Mouse (Mus musculus): Measurements from ENCODE around the gene Znrf2. TPM values are rescaled to one million over a fixed set of nuclear protein-coding genes. Genes with fewer than 3 reads are reported as not detected.

Znrf2 gene
- polyA plus RNA-seq, 1 experiment = 3.1 TPM

GRCm38 (mm10) chr6:54809531-54810313 lies 7.0 kb upstream of the Znrf2 start:
- TF ChIP-seq CTCF (IDR thresholded peaks at IDR 0.05; ENCODE audit: control insufficient read depth, insufficient read depth, insufficient read length) (no peak), MAX (IDR thresholded peaks at IDR 0.05) (no peak), FOSL1 (IDR thresholded peaks at IDR 0.05; ENCODE audit: insufficient read depth, low read length, poor library complexity, severe bottlenecking) (no peak), CEBPB (IDR thresholded peaks at IDR 0.05; ENCODE audit: low read depth) (no peak), MYOG (IDR thresholded peaks at IDR 0.05; ENCODE audit: control insufficient read depth, extremely low read depth, insufficient read length) (no peak), MYOD1 (IDR thresholded peaks at IDR 0.05; ENCODE audit: control insufficient read depth, insufficient read length, low read depth) (no peak), USF1 (IDR thresholded peaks at IDR 0.05; ENCODE audit: low read depth) (no peak)
- Histone ChIP-seq H3K79me3 (ENCODE audit: low read depth) (no peaks in the 10 kb centered on the region), H3ac (ENCODE audit: control insufficient read depth, insufficient read length, low read depth) (no peak overlapping the region), H3K36me3 (ENCODE audit: control insufficient read depth, insufficient read depth) (no peaks in the 10 kb centered on the region), H3K4me3 (ENCODE audit: insufficient read depth, poor library complexity, severe bottlenecking) (no peak overlapping the region), H3K79me2 (ENCODE audit: control insufficient read depth, insufficient read depth) (no peaks in the 10 kb centered on the region), H3K27me3 (ENCODE audit: control insufficient read depth, insufficient read depth, insufficient read length) (no peaks in the 10 kb centered on the region)

GRCm38 (mm10) chr6:54810314-54810646 lies 6.4 kb upstream of the Znrf2 start:
- H3K4me3 ChIP-seq (ENCODE audit: insufficient read depth, poor library complexity, severe bottlenecking) = no peak overlapping the region
- no peaks in the 10 kb centered on the region for H3K27me3 ChIP-seq (ENCODE audit: control insufficient read depth, insufficient read depth, insufficient read length)
- H3ac ChIP-seq (ENCODE audit: control insufficient read depth, insufficient read length, low read depth) = no peak overlapping the region
- H3K79me2 ChIP-seq (ENCODE audit: control insufficient read depth, insufficient read depth) = no peaks in the 10 kb centered on the region
- TF ChIP-seq CTCF (IDR thresholded peaks at IDR 0.05; ENCODE audit: control insufficient read depth, insufficient read depth, insufficient read length) (no peak), MAX (IDR thresholded peaks at IDR 0.05) (no peak), CEBPB (IDR thresholded peaks at IDR 0.05; ENCODE audit: low read depth) (no peak), MYOD1 (IDR thresholded peaks at IDR 0.05; ENCODE audit: control insufficient read depth, insufficient read length, low read depth) (no peak), USF1 (IDR thresholded peaks at IDR 0.05; ENCODE audit: low read depth) (no peak), FOSL1 (IDR thresholded peaks at IDR 0.05; ENCODE audit: insufficient read depth, low read length, poor library complexity, severe bottlenecking) (no peak), MYOG (IDR thresholded peaks at IDR 0.05; ENCODE audit: control insufficient read depth, extremely low read depth, insufficient read length) (no peak)
- H3K79me3 ChIP-seq (ENCODE audit: low read depth) = no peaks in the 10 kb centered on the region
- no peaks in the 10 kb centered on the region for H3K36me3 ChIP-seq (ENCODE audit: control insufficient read depth, insufficient read depth)

GRCm38 (mm10) chr6:54811546-54812250 lies 5.0 kb upstream of the Znrf2 start:
- no peaks in the 10 kb centered on the region for H3K36me3 ChIP-seq (ENCODE audit: control insufficient read depth, insufficient read depth)
- H3K79me2 ChIP-seq (ENCODE audit: control insufficient read depth, insufficient read depth) = no peaks in the 10 kb centered on the region
- H3K79me3 ChIP-seq (ENCODE audit: low read depth) = no peaks in the 10 kb centered on the region
- no peak overlapping the region for H3K4me3 ChIP-seq (ENCODE audit: insufficient read depth, poor library complexity, severe bottlenecking)
- H3K27me3 ChIP-seq (ENCODE audit: control insufficient read depth, insufficient read depth, insufficient read length) = no peaks in the 10 kb centered on the region
- no peak overlapping the region for H3ac ChIP-seq (ENCODE audit: control insufficient read depth, insufficient read length, low read depth)
- TF ChIP-seq FOSL1 (IDR thresholded peaks at IDR 0.05; ENCODE audit: insufficient read depth, low read length, poor library complexity, severe bottlenecking) (no peak), MYOG (IDR thresholded peaks at IDR 0.05; ENCODE audit: control insufficient read depth, extremely low read depth, insufficient read length) (no peak), CEBPB (IDR thresholded peaks at IDR 0.05; ENCODE audit: low read depth) (no peak), MAX (IDR thresholded peaks at IDR 0.05) (no peak), USF1 (IDR thresholded peaks at IDR 0.05; ENCODE audit: low read depth) (no peak)

GRCm38 (mm10) chr6:54812276-54812675 lies 4.4 kb upstream of the Znrf2 start:
- no peak overlapping the region for H3K4me3 ChIP-seq (ENCODE audit: insufficient read depth, poor library complexity, severe bottlenecking)

GRCm38 (mm10) chr6:54815428-54816130 lies 1.1 kb upstream of the Znrf2 start:
- peaks cover 21% of the 10 kb centered on the region for H3K79me3 ChIP-seq (ENCODE audit: low read depth)
- no peak overlapping the region for H3K4me3 ChIP-seq (ENCODE audit: insufficient read depth, poor library complexity, severe bottlenecking)
- H3K36me3 ChIP-seq (ENCODE audit: control insufficient read depth, insufficient read depth) = no peaks in the 10 kb centered on the region
- H3K79me2 ChIP-seq (ENCODE audit: control insufficient read depth, insufficient read depth) = peaks cover 32% of the 10 kb centered on the region
- no peak for TF ChIP-seq FOSL1 (IDR thresholded peaks at IDR 0.05; ENCODE audit: insufficient read depth, low read length, poor library complexity, severe bottlenecking)
- TF ChIP-seq USF1 (IDR thresholded peaks at IDR 0.05; ENCODE audit: low read depth) = no peak
- TF ChIP-seq CEBPB (IDR thresholded peaks at IDR 0.05; ENCODE audit: low read depth) = no peak
- TF ChIP-seq MYOD1 (IDR thresholded peaks at IDR 0.05; ENCODE audit: control insufficient read depth, insufficient read length, low read depth) = no peak
- no peak for TF ChIP-seq MAX (IDR thresholded peaks at IDR 0.05)
- TF ChIP-seq CTCF (IDR thresholded peaks at IDR 0.05; ENCODE audit: control insufficient read depth, insufficient read depth, insufficient read length) = no peak
- no peak for TF ChIP-seq MYOG (IDR thresholded peaks at IDR 0.05; ENCODE audit: control insufficient read depth, extremely low read depth, insufficient read length)
- H3ac ChIP-seq (ENCODE audit: control insufficient read depth, insufficient read length, low read depth) = no peak overlapping the region
- H3K27me3 ChIP-seq (ENCODE audit: control insufficient read depth, insufficient read depth, insufficient read length) = no peaks in the 10 kb centered on the region

More at GRCm38 (mm10) chr6:54812276-54812675, 4.4 kb upstream of the Znrf2 start:
- Histone ChIP-seq H3ac (ENCODE audit: control insufficient read depth, insufficient read length, low read depth) (no peak overlapping the region), H3K79me3 (ENCODE audit: low read depth) (no peaks in the 10 kb centered on the region), H3K36me3 (ENCODE audit: control insufficient read depth, insufficient read depth) (no peaks in the 10 kb centered on the region), H3K27me3 (ENCODE audit: control insufficient read depth, insufficient read depth, insufficient read length) (no peaks in the 10 kb centered on the region), H3K79me2 (ENCODE audit: control insufficient read depth, insufficient read depth) (no peaks in the 10 kb centered on the region)
- TF ChIP-seq MYOG (IDR thresholded peaks at IDR 0.05; ENCODE audit: control insufficient read depth, extremely low read depth, insufficient read length) (no peak), CTCF (IDR thresholded peaks at IDR 0.05; ENCODE audit: control insufficient read depth, insufficient read depth, insufficient read length) (no peak), MYOD1 (IDR thresholded peaks at IDR 0.05; ENCODE audit: control insufficient read depth, insufficient read length, low read depth) (no peak), USF1 (IDR thresholded peaks at IDR 0.05; ENCODE audit: low read depth) (no peak), FOSL1 (IDR thresholded peaks at IDR 0.05; ENCODE audit: insufficient read depth, low read length, poor library complexity, severe bottlenecking) (no peak), CEBPB (IDR thresholded peaks at IDR 0.05; ENCODE audit: low read depth) (no peak), MAX (IDR thresholded peaks at IDR 0.05) (no peak)
